Mouse (Mus musculus): ENCODE data around the gene Atp4a.

- no peak for TF ChIP-seq CTCF (IDR thresholded peaks at IDR 0.05; ENCODE audit: control insufficient read depth, insufficient read depth, insufficient read length)
- TF ChIP-seq CEBPB (IDR thresholded peaks at IDR 0.05; ENCODE audit: low read depth): no peak
Observed at GRCm38 (mm10) chr7:30698589-30698988, 13.4 kb upstream of the Atp4a start, which contains the start of gene 2200002J24Rik.
